Mouse (Mus musculus) megakaryocyte, embryonic 14.5 days (primary cell): ENCODE measurements around the gene Abcb1a. TPM values are rescaled to one million over a fixed set of nuclear protein-coding genes. Genes with fewer than 3 reads are reported as not detected.

Source experiments
- H3K27me3 ChIP-seq: replicated peaks from 2 replicates; pipeline ENCODE3; 2012; ENCODE audit warnings: inconsistent platforms
- H3K36me3 ChIP-seq: replicated peaks from 2 replicates; pipeline ENCODE3; 2012; ENCODE audit warnings: low read length, inconsistent platforms, mixed read lengths
- H3K4me1 ChIP-seq: 2 replicates; pipeline ENCODE4 v1.6.1; 2012; ENCODE audit warnings: inconsistent platforms
- H3K4me3 ChIP-seq: replicated peaks from 2 replicates; pipeline ENCODE3; 2012; ENCODE audit warnings: moderate library complexity, mild to moderate bottlenecking, inconsistent platforms
- H3K9me3 ChIP-seq: 2 replicates; pipeline ENCODE4 v1.6.1; 2012; ENCODE audit warnings: inconsistent platforms
- FLI1 ChIP-seq: IDR thresholded peaks from 2 replicates; pipeline ENCODE4 v1.6.1; 2012; ENCODE audit warnings: low read length, inconsistent platforms, mixed read lengths
- GATA1 ChIP-seq: IDR thresholded peaks from 3 replicates; pipeline ENCODE4 v1.6.1; 2012; ENCODE audit warnings: mixed read lengths, low read length, inconsistent platforms, borderline replicate concordance
- polyA plus RNA-seq: library from polyadenylated mRNA; stranded (reverse); fragments of >175 nt; gene quantifications from 2 replicates; pipeline ENCODE4 v1.2.3, GENCODE M21; 2012; ENCODE audit warnings: low replicate concordance; ENCODE audit not compliant: insufficient read depth

Abcb1a gene
- polyA plus RNA-seq = 0.62 TPM in 1 of 2 replicates, not detected in the other

DNA sequence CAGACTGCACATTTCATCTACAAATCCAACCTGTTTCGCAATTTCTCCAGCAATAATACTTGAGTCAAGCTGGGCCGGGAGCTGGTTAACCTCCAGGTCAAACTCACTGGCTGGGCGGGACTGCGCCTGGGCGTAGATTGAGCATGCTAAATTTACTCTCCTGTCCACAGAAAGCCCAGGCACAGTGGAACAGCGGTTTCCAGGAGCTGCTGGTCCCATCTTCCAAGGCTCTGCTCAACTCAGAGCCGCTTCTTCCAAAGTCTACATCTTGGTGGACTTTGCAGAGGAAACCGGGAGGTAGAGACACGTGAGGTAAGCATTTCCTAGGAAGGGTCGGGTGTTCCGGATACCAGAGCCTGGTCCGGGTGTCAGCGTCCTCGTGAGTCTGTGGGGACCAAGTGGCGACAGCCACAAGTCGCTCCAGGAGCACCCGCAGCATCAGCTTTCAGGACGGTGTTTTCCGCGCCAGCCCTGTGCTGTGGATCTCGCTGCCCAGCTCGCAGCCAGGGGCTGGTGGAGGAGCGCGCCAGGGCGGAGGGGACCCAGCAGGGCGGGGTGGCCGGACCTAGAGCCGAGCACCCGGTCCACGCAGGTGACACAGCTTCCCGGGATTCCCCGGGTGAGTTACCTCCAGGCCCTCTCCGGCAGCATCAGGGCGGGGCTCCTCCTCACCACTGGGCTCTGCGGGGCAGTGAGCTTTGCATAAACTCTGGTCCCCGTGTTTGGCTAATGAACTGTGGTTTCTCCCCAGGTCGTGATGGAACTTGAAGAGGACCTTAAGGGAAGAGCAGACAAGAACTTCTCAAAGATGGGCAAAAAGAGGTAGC, at the start of gene Abcb1a:
TSS of gene Abcb1a (plus strand) at position 167 of the 827 bp plus-strand sequence.
- Histone ChIP-seq H3K4me3 (peak within 1 kb of the TSS; percentile 88), H3K4me1 (peaks cover 11% of the 10 kb centered on the region), H3K36me3 (no peaks in the 10 kb centered on the region), H3K9me3 (no peaks in the 10 kb centered on the region), H3K27me3 (peaks cover 12% of the 10 kb centered on the region)
- TF ChIP-seq FLI1 = no peak
- TF ChIP-seq GATA1 = no peak

- Histone ChIP-seq H3K4me1 (peaks cover 15% of the 10 kb centered on the region), H3K4me3 (peak overlapping the region; percentile 97), H3K9me3 (no peaks in the 10 kb centered on the region), H3K27me3 (peaks cover 18% of the 10 kb centered on the region), H3K36me3 (no peaks in the 10 kb centered on the region)
- TF ChIP-seq FLI1 = no peak
- no peak for TF ChIP-seq GATA1
Observed at GRCm38 (mm10) chr5:8622071-8622595, 37.7 kb upstream of the Abcb1a start.

DNA sequence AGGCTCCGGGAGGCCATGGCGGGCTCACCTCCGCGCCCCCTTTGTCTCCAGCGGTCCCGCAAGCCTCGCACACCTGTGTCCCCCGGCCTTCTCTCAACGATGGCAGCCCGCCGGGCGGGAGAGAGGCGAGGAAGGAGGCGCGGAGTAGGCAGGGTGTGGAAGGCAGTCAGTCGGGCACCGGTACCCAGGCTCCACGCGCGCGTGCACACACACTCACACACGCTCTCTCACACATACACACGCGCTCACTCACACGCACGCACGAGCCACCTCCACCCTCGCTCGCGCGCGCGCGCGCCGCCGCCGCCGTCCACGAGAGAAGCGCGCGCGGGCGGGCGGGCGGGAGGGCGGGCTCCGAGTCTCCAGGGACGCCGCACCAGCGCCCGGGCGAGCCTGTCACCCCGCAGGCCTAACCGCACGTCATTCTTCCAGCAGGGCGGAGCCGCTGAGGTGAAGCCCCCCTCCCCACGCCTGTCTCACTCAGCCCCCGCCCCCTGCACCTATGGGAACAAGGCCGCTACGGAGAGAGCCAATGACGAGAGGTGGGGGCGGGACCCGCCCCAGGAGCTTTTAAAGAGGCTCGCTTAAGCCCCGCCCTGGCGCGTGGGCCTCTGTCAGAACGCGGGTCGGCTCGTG, 37.2 kb upstream of the Abcb1a start, which contains the start of gene Rundc3b:
TSS of gene Rundc3b (minus strand) at position 357 of the 636 bp plus-strand sequence.
- peaks cover 18% of the 10 kb centered on the region for H3K27me3 ChIP-seq
- H3K4me3 ChIP-seq = peak within 1 kb of the TSS; percentile 97
- TF ChIP-seq GATA1 (no peak), FLI1 (no peak)
- no peaks in the 10 kb centered on the region for H3K36me3 ChIP-seq
- peaks cover 15% of the 10 kb centered on the region for H3K4me1 ChIP-seq
- no peaks in the 10 kb centered on the region for H3K9me3 ChIP-seq

GRCm38 (mm10) chr5:8632901-8633300, 27.0 kb upstream of the Abcb1a start:
- H3K36me3 ChIP-seq = no peaks in the 10 kb centered on the region
- no peaks in the 10 kb centered on the region for H3K9me3 ChIP-seq
- H3K4me1 ChIP-seq = no peaks in the 10 kb centered on the region
- H3K4me3 ChIP-seq = no peak overlapping the region
- H3K27me3 ChIP-seq = no peaks in the 10 kb centered on the region
- TF ChIP-seq FLI1 (no peak), GATA1 (no peak)

DNA sequence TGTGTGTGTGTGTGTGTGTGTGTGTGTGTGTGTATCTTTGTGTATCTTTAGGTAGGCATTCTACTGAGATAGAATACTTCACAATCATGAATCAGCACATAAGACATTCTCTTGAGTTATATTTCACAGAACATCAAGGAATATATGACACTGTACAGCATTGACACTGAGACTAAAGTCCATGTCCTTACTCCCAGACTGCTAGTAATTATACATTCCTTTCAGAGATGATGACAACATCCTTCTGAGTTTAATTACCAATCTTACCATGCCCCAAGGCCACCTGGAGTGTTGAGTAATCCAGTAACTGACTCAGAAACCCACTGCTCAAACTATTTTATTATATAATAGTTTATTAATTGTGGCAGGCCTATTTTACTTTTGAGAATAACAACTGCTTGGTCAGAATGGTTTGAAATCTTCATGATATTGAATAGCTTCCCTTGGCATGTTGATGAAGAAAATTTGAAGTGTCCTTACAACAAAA, 25.3 kb upstream of the Abcb1a start:
- Histone ChIP-seq H3K27me3 (no peaks in the 10 kb centered on the region), H3K4me1 (no peaks in the 10 kb centered on the region), H3K9me3 (no peaks in the 10 kb centered on the region), H3K4me3 (no peak overlapping the region), H3K36me3 (no peaks in the 10 kb centered on the region)
- TF ChIP-seq GATA1 = no peak
- TF ChIP-seq FLI1 = no peak

DNA sequence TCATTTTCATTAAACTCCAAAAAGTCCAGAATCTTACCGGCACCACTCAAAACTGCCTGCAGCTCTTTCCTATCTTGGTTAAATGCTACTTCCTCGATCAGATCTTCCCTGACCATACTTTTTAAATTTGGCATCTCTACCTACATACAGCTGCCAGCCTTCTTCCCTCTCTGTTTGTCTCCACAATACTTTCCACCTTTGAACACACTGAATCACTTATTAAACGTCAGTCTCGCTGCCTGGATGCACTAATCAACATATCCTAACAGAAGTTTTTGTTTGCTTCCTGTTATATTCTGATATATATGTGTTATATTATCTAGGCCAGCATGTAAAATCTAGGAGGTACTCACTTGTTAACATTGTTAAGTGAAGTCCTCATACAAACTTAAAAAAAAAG, 11.6 kb upstream of the Abcb1a start:
- Histone ChIP-seq H3K27me3 (no peaks in the 10 kb centered on the region), H3K4me3 (no peak overlapping the region), H3K9me3 (no peaks in the 10 kb centered on the region), H3K36me3 (no peaks in the 10 kb centered on the region), H3K4me1 (no peaks in the 10 kb centered on the region)
- no peak for TF ChIP-seq GATA1
- TF ChIP-seq FLI1 = no peak

GRCm38 (mm10) chr5:8648774-8649173, 11.1 kb upstream of the Abcb1a start:
- Histone ChIP-seq H3K36me3 (no peaks in the 10 kb centered on the region), H3K4me3 (no peak overlapping the region), H3K9me3 (no peaks in the 10 kb centered on the region), H3K27me3 (no peaks in the 10 kb centered on the region), H3K4me1 (no peaks in the 10 kb centered on the region)
- TF ChIP-seq FLI1 = no peak
- TF ChIP-seq GATA1 = no peak

GRCm38 (mm10) chr5:8652085-8652484, 7.8 kb upstream of the Abcb1a start:
- TF ChIP-seq FLI1 = no peak
- no peak for TF ChIP-seq GATA1
- no peaks in the 10 kb centered on the region for H3K9me3 ChIP-seq
- no peaks in the 10 kb centered on the region for H3K36me3 ChIP-seq
- H3K27me3 ChIP-seq = no peaks in the 10 kb centered on the region
- no peak overlapping the region for H3K4me3 ChIP-seq
- no peaks in the 10 kb centered on the region for H3K4me1 ChIP-seq

DNA sequence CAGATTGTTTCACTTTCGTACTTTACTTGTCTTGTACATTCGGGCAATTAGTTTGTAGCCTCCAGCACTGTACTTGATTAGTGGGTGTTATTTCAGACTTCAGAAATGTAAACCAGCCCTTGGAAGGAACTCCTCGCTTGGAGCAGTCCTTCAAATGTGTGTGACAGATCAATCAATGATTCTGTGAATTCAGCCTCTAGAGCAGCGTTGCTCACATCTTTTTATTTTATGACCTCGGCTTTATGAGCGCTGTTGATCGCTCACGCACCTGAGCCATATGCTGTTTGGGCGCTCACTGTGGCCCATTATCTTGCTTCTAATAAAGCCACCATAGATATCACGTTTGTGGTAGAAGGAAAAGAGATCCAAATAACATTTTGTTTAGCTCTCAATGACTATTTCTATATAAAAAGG, 868 bp downstream of the Abcb1a start:
- H3K9me3 ChIP-seq = no peaks in the 10 kb centered on the region
- peak overlapping the region; percentile 88 for H3K4me3 ChIP-seq
- peaks cover 12% of the 10 kb centered on the region for H3K27me3 ChIP-seq
- no peaks in the 10 kb centered on the region for H3K36me3 ChIP-seq
- H3K4me1 ChIP-seq = peaks cover 11% of the 10 kb centered on the region
- TF ChIP-seq GATA1 (no peak), FLI1 (no peak)
